Mouse (Mus musculus) midbrain, embryonic 15.5 days (tissue): ENCODE results near the gene Ezh1. TPM values are rescaled to one million over a fixed set of nuclear protein-coding genes. Genes with fewer than 3 reads are reported as not detected.
A peak's percentile ranks its signal among the peaks of the same experiment; 100 is the strongest.

Experiments
- ATAC-seq: fragments of 200-750 bp; cut with Nextera tagmentation; replicated peaks from 2 replicates; pipeline ENCODE4 v1.8.0; 2017; ENCODE audit warnings: moderate TSS enrichment
- H3K27ac ChIP-seq: fragments of 300-500 bp; sonication (generic); 2 replicates; pipeline ENCODE4 v1.5.1; 2015; ENCODE audit warnings: mild to moderate bottlenecking, inconsistent platforms
- H3K27me3 ChIP-seq: fragments of 300-500 bp; sonication (generic); replicated peaks from 2 replicates; pipeline ENCODE4 v1.6.1; 2015; ENCODE audit warnings: inconsistent platforms
- H3K36me3 ChIP-seq: fragments of 300-500 bp; sonication (generic); replicated peaks from 2 replicates; pipeline ENCODE4 v1.6.1; 2015; ENCODE audit warnings: inconsistent platforms
- H3K4me1 ChIP-seq: fragments of 300-500 bp; sonication (generic); 2 replicates; pipeline ENCODE4 v1.6.1; 2015; ENCODE audit warnings: inconsistent platforms
- H3K4me2 ChIP-seq: fragments of 300-500 bp; sonication (generic); 2 replicates; pipeline ENCODE4 v1.6.1; 2015; ENCODE audit warnings: inconsistent platforms, mild to moderate bottlenecking, moderate library complexity
- H3K4me3 ChIP-seq: fragments of 300-500 bp; sonication (generic); 2 replicates; pipeline ENCODE4 v1.5.1; 2015; ENCODE audit warnings: mild to moderate bottlenecking, inconsistent platforms
- H3K9ac ChIP-seq: fragments of 300-500 bp; sonication (generic); 2 replicates; pipeline ENCODE4 v1.6.1; 2015; ENCODE audit warnings: mild to moderate bottlenecking, inconsistent platforms
- H3K9me3 ChIP-seq: fragments of 300-500 bp; sonication (generic); 2 replicates; pipeline ENCODE4 v1.6.1; 2016; ENCODE audit warnings: inconsistent platforms
- WGBS: fragments of 180-500 bp; shearing (Covaris S2); methylation state at CpG from one replicate; pipeline ENCODE4 v1.1.7; 2015; ENCODE audit warnings: mixed read lengths; 5-methylcytosine and 5-hydroxymethylcytosine counted together
- polyA plus RNA-seq: library from polyadenylated mRNA; unstranded; fragments of >200 nt; fragmentation: Nextera tagmentation; extraction: Ambion mirVana; gene quantifications from 2 replicates; pipeline ENCODE4 v1.2.1, GENCODE M21; 2015

The Ezh1 gene
- polyA plus RNA-seq, 1 experiment from 2014 or later, result 30.7 TPM

DNA sequence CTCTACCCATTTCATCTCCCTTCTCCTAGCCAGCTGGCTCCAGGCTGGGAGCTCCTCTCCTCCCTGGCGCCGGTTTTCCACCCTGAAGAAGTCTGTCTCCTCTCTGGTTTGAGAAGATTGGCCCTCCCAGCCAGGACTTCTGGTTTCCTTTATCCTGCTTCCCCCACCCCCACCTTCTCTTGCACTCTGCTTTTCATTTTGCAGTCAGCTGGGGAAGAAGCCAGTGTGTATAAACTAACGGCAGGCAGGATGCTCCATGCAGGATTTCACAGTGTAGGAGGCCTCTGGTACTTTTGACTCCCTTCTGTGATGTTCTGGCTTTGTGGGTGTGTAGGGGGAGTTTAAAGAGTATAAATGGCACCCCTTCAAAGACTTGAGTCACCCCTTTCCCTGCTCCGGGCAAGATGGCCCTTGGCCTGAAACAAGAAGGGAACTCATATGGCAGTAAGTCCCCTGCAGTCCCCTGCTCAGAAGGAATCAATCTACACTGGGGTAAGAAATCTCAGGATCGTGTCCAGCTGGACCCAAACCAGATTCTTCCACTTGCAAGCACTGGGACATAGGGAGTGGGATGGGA lies 11.9 kb upstream of the Ezh1 start:
- ATAC-seq, result no peak
- Histone ChIP-seq H3K9ac (no peak overlapping the region), H3K9me3 (no peaks in the 10 kb centered on the region), H3K27ac (no peak overlapping the region), H3K27me3 (no peaks in the 10 kb centered on the region), H3K4me1 (no peaks in the 10 kb centered on the region), H3K4me2 (no peak overlapping the region), H3K4me3 (no peak overlapping the region), H3K36me3 (no peaks in the 10 kb centered on the region)
- WGBS, result 51% methylated on average over 5 of the region's 5 CpGs

DNA sequence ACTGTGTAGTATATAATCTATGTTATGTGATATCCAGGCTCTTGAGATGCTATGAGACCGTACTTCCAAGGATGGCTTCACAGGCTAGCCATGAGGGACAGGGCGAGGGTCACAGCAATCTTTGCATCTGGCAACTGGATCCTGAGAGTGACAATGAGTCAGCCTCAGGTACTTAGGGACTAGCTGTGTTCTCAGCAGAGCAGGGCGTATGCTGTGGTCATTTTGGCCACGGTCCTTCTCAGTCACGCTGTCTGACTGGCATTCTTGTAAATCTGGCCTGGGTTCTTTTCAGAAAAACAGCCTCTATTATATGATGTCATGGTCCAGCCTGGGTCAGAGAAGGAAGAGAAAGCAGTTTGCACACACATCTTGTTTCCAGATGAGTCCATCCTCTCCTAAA lies 10.5 kb upstream of the Ezh1 start:
- no peak overlapping the region for H3K4me2 ChIP-seq
- H3K4me3 ChIP-seq, result no peak overlapping the region
- H3K27me3 ChIP-seq, result no peaks in the 10 kb centered on the region
- no peaks in the 10 kb centered on the region for H3K36me3 ChIP-seq
- H3K9ac ChIP-seq, result no peak overlapping the region
- WGBS, result 92% methylated on average over 5 of the region's 5 CpGs
- ATAC-seq, result no peak
- no peak overlapping the region for H3K27ac ChIP-seq
- H3K9me3 ChIP-seq, result no peaks in the 10 kb centered on the region
- H3K4me1 ChIP-seq, result no peaks in the 10 kb centered on the region

DNA sequence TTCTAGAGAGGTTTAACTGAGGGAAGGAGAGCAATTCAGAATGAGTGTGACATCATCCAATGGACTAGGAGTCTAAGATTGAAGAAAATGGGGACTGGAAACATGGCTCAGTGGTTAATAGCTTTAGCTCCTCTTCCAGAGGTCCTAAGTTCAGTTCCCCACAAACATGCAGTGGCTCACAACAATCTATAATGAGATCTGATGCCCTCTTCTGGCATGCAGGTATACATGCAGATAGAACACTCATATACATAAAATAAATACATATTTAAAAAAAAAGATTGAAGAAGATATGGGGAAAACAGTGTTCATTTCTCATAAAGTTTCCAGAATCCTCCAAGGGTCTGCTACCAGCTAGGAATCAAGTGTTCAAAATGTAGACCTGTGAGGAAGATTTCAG lies 9.2 kb upstream of the Ezh1 start:
- Histone ChIP-seq H3K4me2 (no peak overlapping the region), H3K27ac (no peak overlapping the region), H3K36me3 (no peaks in the 10 kb centered on the region), H3K9ac (no peak overlapping the region), H3K4me3 (no peak overlapping the region), H3K27me3 (0 out of 2 replicates have a peak, but pooled peaks cover 2% of the 10 kb centered on the region), H3K4me1 (no peaks in the 10 kb centered on the region), H3K9me3 (no peaks in the 10 kb centered on the region)
- ATAC-seq, result no peak

DNA sequence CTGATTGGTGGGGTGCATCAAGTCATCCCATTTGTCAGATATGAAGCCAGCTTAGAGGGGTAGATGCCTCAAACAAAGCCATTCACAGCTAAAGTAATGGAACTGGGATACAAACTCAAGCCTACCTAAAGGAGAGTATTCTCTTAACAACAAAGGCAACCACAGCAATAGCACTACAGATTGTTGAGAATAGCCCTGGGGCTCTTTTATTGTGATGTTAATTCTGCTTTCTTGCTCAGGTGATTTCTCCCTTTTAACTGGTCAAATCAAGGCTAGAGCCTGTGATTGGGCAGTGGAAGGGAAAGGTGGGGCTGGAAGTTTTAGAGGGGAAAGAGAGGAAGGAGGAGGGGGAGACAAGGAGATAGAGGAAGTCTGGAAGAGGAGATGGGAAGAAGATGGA lies 7.9 kb upstream of the Ezh1 start:
- Histone ChIP-seq H3K4me2 (no peak overlapping the region), H3K27ac (no peak overlapping the region), H3K4me3 (no peak overlapping the region), H3K27me3 (0 out of 2 replicates have a peak, but pooled peaks cover 3% of the 10 kb centered on the region), H3K9me3 (no peaks in the 10 kb centered on the region), H3K9ac (no peak overlapping the region), H3K36me3 (no peaks in the 10 kb centered on the region), H3K4me1 (no peaks in the 10 kb centered on the region)
- ATAC-seq, result no peak

DNA sequence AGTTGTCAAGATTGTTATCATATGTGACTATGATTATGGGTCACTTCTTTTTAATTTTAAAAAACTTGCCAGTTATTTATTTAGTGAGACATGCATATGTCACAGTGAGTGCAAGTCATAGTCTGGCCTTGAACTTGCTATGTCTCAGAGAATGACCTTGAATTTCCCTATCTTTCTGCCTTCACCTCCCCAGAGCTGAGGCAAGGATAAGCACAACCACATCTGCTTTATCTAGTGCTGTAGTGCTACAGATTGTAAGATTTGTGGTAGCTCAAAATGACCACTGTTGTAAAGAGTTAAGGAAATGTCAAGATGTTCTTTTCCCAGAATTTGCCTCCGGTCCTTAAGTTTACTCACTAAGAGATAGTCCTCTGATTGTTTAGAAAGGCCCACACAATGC lies 7.0 kb upstream of the Ezh1 start:
- H3K27me3 ChIP-seq, result 0 out of 2 replicates have a peak, but pooled peaks cover 3% of the 10 kb centered on the region
- H3K4me2 ChIP-seq, result no peak overlapping the region
- no peak for ATAC-seq
- H3K9ac ChIP-seq, result no peak overlapping the region
- WGBS, result 91% methylated on average over 1 of the region's 1 CpGs
- no peak overlapping the region for H3K27ac ChIP-seq
- no peak overlapping the region for H3K4me3 ChIP-seq
- H3K9me3 ChIP-seq, result no peaks in the 10 kb centered on the region
- no peaks in the 10 kb centered on the region for H3K4me1 ChIP-seq
- H3K36me3 ChIP-seq, result no peaks in the 10 kb centered on the region

DNA sequence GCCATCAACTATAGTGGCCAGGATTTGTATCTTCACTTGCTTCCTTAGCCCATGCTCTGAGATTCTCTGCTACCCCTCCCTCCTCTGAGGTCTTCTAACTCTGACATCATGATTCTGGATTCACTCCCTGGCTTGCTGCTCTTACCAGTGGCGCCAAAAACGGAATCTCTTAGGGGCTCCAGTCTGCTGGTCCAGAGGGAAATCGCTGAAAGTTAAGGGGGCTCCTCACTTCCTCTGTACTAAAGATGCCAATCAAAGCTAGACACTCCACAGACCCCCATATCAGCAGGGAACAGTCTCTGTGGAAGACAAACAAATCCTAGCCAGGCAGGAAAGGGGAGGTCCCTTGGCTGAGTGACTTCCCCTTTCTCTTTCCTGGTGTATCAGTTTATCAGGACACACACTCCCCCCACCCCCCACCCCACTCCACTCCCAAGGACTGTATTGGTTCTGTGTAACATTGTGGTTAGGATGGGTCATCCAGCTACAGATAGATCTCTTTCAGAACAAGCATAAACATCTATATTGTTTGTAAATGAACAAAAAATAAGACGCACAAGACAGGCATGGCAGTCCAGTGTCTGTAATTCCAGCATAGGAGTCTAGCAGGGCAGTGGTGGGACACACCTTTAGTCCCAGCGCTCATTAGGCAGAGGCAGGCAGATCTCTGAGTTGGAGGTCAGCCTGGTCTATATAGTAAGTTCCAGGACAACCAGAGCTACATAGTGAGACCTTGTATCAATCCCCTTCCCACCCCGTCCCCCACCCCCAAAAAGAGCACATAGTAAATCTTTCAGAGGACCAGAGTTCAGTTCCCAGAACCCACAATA lies 6.0 kb upstream of the Ezh1 start:
- WGBS, result 61% methylated on average over 6 of the region's 6 CpGs
- H3K4me2 ChIP-seq, result no peak overlapping the region
- H3K9me3 ChIP-seq, result no peaks in the 10 kb centered on the region
- no peaks in the 10 kb centered on the region for H3K4me1 ChIP-seq
- H3K27ac ChIP-seq, result 0 out of 2 replicates have a peak overlapping the region, but pooled peaks have one; percentile 42
- H3K36me3 ChIP-seq, result no peaks in the 10 kb centered on the region
- H3K27me3 ChIP-seq, result 0 out of 2 replicates have a peak, but pooled peaks cover 3% of the 10 kb centered on the region
- no peak overlapping the region for H3K4me3 ChIP-seq
- ATAC-seq, result no peak
- no peak overlapping the region for H3K9ac ChIP-seq

DNA sequence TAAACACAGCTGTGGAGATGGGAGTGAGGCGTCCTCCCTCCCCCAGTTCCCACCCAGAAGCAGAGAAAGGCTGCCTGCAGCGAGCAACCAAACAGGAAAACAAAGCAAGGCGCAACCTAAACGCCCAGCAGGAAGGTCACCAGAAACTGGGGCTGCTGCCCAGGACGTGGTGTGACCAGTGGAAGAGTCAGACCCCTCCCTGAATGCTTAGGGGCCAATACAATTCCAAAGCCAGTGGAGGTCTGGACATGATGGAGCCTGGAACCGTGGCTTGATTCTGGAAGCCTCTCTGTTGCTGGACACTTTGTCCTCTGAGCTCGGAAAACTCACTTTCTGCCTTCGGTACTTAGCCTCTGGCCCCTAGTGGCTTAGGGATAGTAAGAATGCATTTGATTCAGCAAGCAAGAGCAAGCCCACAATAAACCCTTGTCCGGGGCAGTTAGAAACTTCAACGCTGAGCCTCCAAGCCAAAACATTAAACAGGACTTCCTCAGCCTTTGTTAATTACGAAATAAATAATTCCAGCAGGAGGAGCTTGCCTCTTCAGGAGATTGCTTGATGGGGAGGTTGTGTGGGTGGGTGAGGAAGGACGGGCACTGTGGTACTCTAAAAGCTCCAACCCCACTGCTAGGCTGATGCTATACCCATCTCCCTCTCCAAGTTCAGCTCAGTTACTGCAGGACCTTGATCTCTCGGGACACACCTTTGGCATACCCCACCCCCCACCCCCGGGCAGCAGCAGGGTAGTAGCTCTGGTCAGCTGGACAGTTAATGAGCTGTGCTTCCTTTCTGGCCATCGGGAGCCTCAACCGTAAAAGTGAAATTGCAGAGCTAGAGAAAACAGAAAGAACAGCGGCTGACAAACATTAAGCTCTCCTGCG lies 5.0 kb upstream of the Ezh1 start:
- H3K4me3 ChIP-seq, result no peak overlapping the region
- no peaks in the 10 kb centered on the region for H3K9me3 ChIP-seq
- H3K4me2 ChIP-seq, result no peak overlapping the region
- no peaks in the 10 kb centered on the region for H3K4me1 ChIP-seq
- H3K36me3 ChIP-seq, result no peaks in the 10 kb centered on the region
- H3K27ac ChIP-seq, result 0 out of 2 replicates have a peak overlapping the region, but pooled peaks have one; percentile 42
- ATAC-seq, result no peak
- H3K27me3 ChIP-seq, result 0 out of 2 replicates have a peak, but pooled peaks cover 3% of the 10 kb centered on the region
- no peak overlapping the region for H3K9ac ChIP-seq
- WGBS, result 14% methylated on average over 18 of the region's 18 CpGs

DNA sequence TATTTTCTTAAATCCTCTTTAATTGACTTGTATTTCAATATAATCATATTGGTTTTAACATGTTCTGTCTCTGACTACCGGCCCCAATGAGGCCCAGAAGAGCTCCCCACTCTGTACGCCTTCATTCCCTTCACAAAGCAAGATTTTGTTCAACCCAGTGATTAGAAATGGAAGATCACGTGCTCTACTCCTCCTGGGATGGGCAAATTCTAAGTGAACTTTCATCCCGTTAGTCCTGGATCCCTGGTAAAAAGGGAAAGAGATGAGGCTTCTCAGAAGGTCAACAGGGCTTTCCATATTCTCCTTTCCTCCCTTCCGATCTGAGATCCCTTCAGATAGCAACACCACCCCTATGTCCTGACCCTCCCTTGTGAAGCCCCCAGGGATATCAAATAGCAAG lies 4.3 kb upstream of the Ezh1 start:
- 0 out of 2 replicates have a peak overlapping the region, but pooled peaks have one; percentile 21 for H3K27ac ChIP-seq

DNA sequence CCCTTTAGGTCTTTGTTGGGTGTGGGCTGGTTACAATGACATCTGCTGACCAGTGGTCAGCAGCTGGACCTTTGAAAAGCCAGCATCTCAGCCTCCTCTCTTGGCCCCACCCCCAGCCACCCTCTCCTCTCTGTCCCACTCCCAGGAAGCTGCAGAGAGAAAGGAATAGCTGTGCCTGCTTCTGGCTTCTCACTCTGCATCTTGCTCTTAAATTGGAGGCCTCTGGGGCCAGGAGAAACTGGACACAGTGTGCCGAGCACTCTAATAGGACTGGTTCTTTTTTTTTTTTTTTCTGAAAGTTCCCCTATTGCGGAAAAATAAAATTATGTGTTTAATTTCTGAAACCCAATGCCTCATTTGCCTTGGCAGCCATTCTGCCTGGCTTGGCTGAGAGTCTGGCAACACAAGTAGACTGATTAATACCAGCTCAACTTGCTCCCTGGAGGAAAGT lies 3.8 kb upstream of the Ezh1 start:
- Histone ChIP-seq H3K27me3 (0 out of 2 replicates have a peak, but pooled peaks cover 3% of the 10 kb centered on the region), H3K4me3 (no peak overlapping the region), H3K4me1 (peaks cover 7% of the 10 kb centered on the region), H3K4me2 (no peak overlapping the region), H3K9me3 (no peaks in the 10 kb centered on the region), H3K27ac (0 out of 2 replicates have a peak overlapping the region, but pooled peaks have one; percentile 21), H3K36me3 (no peaks in the 10 kb centered on the region), H3K9ac (no peak overlapping the region)
- WGBS, result 26% methylated on average over 2 of the region's 2 CpGs
- ATAC-seq, result no peak

More for the DNA sequence above, 4.3 kb upstream of the Ezh1 start:
- ATAC-seq, result no peak
- Histone ChIP-seq H3K27me3 (0 out of 2 replicates have a peak, but pooled peaks cover 3% of the 10 kb centered on the region), H3K9ac (no peak overlapping the region), H3K4me2 (no peak overlapping the region), H3K4me1 (peaks cover 2% of the 10 kb centered on the region; the same call in 1 of the 2 replicates), H3K4me3 (no peak overlapping the region), H3K36me3 (no peaks in the 10 kb centered on the region), H3K9me3 (no peaks in the 10 kb centered on the region)
- WGBS, result 17% methylated on average over 5 of the region's 5 CpGs

DNA sequence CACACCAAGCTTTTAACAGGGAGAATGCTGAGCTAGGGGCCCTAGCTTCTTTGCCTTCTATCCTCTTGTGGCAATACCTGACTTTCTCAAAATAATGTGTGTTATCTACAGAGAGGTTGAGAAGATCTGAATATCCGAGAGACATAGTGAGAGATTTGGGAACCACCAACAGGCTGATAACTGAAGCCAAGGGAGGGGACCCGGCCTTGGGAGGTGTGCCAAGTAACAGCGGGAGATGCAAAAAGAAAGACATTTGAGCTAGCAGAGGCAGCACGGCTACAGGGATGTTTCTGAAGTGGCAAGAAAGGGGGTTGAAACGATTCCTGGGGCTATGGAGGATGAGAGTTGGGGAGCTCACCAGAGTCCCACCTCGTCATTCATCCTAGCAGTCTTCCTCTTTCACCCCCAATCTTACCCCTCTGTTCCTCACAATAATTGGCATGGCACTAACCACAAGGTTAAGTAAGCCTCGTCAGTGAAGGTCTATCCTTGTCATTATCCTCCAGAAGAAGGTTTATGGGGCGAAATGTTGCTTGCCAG lies 3.2 kb upstream of the Ezh1 start:
- no peak overlapping the region for H3K27ac ChIP-seq
- H3K9me3 ChIP-seq, result no peaks in the 10 kb centered on the region
- H3K9ac ChIP-seq, result no peak overlapping the region
- no peak overlapping the region for H3K4me2 ChIP-seq
- ATAC-seq, result no peak
- no peak overlapping the region for H3K4me3 ChIP-seq
- 0 out of 2 replicates have a peak, but pooled peaks cover 3% of the 10 kb centered on the region for H3K27me3 ChIP-seq
- 27% methylated on average over 8 of the region's 8 CpGs for WGBS
- H3K36me3 ChIP-seq, result no peaks in the 10 kb centered on the region
- peaks cover 7% of the 10 kb centered on the region for H3K4me1 ChIP-seq

DNA sequence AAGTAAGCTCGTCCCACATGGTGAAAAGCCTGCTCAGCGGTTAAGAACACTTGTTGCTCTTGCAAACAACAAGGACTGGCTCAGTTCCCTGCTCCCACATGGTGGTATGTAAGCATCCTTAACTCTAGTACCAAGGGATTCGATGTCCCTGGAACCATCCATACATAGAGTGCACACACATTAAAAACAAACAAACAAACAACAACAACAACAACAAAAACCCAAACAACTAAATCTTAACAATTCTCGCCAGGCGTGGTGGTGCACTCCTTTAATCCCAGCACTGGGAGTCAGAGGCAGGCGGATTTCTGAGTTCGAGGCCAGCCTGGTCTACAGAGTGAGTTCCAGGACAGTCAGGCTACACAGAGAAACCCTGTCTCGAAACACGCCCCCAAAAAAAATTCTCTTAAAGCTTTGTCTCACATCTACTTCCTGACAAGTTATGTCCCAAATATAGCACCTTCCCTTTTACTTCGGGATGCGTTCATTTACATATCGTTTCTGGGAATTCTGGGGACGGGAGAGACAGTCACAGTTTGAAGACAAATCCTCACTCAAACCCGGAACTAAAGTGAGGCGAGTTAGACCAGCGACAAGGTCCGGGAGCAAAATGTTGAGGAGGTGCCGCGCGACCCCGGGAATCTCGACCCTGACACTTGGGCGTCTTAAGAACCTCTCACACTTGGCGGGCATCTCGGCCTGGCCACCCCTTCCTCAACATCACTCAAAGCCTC lies 765 bp downstream of the Ezh1 start:
- 0 out of 2 replicates have a peak, but pooled peaks cover 2% of the 10 kb centered on the region for H3K27me3 ChIP-seq
- no peak for ATAC-seq
- no peak overlapping the region for H3K27ac ChIP-seq
- H3K9ac ChIP-seq, result peak overlapping the region; percentile 79
- no peaks in the 10 kb centered on the region for H3K36me3 ChIP-seq
- peaks cover 7% of the 10 kb centered on the region for H3K4me1 ChIP-seq
- H3K9me3 ChIP-seq, result no peaks in the 10 kb centered on the region
- 20% methylated on average over 25 of the region's 25 CpGs for WGBS
- H3K4me3 ChIP-seq, result peak overlapping the region; percentile 74
- H3K4me2 ChIP-seq, result peak overlapping the region; percentile 86
